Mouse (Mus musculus) ZHBTc4 (cell line): ENCODE measurements at regions not wholly inside any gene's neighbourhood (a gene's known extent, or its start where the extent isn't known, plus 50 kb on each side); places are given as distances from the start of the nearest gene placed in this dataset.

ENCODE experiments used
- DNase-seq: peaks from one replicate; pipeline ENCODE4 v3.0.0-alpha.2; 2011; ENCODE audit warnings: low read depth, low spot score

- DNase-seq = peak; percentile 15
Measured at GRCm38 (mm10) chr1:78876156-78876555, 59.6 kb downstream of the Kcne4 start.

DNA sequence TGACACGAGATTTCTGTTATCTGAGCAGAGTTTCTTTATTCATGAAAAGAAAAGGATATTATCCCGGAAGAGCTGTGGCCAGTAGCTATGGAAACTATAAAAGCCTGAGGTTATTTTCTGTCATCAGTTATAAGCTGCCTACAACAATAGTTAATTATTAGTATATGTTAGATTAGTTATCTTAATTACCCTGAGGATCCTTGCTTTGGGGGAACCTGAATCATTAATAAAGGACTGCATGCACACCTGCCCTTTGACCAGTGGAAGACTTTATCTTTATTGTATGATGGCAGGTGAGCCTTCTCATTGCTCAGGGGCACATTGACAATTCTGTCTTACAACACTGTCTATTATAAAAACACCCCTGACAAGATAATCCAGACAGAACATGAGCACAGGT, 62.7 kb downstream of the Kcne4 start:
- DNase-seq = no peak

DNA sequence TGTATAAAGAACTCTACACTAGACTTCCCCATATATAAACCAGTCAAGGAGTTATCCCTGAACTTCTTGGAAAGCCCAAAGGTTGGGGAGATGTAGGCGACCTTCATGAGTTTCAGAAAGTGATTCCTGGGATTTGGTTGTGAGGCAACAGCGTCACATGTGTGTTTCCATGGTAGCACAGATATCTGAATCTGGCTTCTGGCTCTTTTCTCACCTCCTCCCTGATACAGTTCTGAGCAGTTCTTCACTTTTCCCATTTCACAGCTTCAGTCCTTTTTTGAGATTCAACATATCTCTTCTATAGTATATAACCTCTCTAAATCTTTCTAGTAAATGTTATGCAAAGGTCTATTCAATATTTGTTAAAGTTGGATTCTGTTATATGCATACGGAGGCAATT, 65.9 kb downstream of the Kcne4 start:
- DNase-seq = no peak

GRCm38 (mm10) chr1:78889241-78889640, 72.7 kb downstream of the Kcne4 start:
- no peak for DNase-seq

GRCm38 (mm10) chr1:78891344-78891743, 74.8 kb downstream of the Kcne4 start:
- DNase-seq = no peak

DNA sequence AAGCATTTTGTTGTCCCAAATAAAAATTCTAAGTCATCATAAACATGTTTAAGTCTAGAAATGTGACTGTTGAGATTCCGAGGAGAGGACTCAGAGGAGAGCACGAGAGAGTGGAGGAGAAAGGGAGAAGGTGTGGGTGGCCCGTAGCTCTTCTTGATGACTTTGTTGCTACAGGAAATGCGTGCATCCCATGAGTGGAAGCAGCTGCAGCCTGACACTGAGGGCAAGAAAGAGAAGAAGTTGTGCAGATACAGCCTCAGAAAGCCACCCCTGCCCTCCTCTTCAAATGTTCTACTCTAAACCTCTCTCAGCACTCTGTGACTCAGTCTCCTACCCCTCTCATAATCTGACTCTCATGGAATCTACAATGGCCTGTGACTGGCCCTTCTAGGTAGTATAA, 77.7 kb downstream of the Kcne4 start:
- DNase-seq = no peak

DNA sequence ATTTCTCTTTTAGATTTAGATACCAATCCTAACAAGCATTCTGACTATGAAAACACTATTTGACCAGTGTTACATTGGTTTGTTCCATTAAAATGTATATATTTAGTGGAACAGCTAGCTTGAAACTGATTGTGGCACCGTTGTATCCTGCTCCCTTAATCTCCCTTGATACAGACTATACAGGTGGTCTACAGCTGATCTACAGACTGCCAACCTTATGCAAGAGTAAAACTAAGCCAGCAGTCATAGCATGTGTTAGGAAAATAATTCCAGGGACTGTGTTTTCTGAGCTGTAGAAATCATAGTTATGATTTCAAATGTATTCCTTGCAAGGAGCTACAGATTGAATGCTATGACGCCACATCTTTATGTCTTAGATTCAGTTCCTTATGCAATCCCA, 78.6 kb downstream of the Kcne4 start:
- no peak for DNase-seq

DNA sequence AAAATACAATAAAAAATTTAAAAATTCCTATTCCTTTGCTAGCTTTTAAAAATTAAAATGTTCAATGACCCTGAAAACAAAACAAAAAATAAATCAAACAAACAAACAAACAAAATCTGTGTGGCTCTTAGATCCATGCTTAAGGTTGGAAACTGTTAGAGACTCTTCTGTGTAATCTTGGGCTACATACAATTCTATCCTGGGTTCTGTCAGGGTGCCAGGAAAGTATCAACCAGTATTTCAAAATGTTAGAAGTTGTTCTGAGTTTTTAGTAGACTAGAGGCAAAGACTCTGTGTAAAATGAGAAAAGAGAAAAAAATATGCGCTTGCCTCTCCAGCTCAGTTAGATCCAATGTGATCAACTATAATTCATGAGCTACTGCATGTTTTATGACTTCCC, 91.0 kb downstream of the Kcne4 start:
- DNase-seq = no peak

- no peak for DNase-seq
Measured at GRCm38 (mm10) chr1:78907991-78908390, 91.4 kb downstream of the Kcne4 start.

- DNase-seq = no peak
Measured at GRCm38 (mm10) chr1:78913791-78914190, 97.2 kb downstream of the Kcne4 start.

DNA sequence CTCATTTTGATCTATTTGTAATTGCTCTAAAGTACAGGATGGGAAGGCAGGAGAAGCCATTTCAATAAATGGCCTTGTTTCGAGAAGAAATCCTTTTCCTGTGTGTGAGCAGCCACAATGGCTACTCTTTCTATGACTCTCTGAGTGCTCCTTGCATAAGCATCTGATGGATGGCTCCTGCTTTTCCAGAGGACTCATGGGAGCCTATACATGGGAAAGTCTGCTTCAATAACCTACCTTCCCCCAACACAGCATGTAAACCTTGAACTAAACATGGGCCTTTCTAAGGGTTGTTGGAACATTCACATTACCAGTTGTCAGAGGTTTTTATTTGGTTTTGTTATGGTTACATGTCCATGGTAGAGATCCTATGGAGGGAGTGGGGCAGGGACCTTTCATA, 103.3 kb downstream of the Kcne4 start:
- no peak for DNase-seq

- no peak for DNase-seq
Measured at GRCm38 (mm10) chr1:78929975-78930374, 113.4 kb downstream of the Kcne4 start.

DNA sequence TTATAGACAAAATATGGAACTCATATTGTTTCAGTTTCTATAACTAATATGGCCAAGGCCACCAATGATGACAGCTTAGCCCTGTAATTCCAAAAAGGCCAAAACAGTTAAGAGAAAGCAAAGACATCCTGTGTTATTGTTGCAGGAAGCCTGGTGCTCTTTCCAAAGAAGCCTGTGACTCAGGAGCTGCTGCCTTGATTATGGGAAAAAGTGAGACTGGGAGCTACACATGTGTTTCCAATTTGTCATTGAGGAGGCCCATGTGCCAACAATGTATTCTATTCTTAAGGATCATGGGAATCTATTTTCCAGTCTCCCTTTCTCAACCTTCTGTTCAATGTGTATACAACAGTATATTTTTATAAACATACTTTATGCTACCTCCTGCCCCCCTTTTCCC, 123.3 kb downstream of the Kcne4 start:
- no peak for DNase-seq

DNA sequence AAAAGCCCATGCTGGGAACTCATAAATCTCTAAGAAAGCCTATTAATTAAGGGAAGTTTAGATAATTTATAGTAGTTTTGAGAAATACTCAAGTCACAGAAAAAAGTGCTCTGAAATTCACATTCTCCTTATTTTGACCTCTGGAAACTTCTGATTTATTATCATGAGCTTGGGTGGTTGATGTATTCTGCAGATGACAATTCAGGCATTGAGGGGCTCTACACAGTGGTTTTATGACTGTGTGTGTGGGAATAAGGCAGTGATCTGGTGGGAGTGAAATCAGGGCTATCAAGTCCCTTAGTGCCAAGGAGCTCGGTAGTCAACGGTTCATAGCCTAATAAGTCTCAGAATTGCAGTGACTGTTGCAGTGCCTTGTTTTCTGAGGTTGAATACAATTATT, 129.0 kb downstream of the Kcne4 start:
- DNase-seq = no peak

DNA sequence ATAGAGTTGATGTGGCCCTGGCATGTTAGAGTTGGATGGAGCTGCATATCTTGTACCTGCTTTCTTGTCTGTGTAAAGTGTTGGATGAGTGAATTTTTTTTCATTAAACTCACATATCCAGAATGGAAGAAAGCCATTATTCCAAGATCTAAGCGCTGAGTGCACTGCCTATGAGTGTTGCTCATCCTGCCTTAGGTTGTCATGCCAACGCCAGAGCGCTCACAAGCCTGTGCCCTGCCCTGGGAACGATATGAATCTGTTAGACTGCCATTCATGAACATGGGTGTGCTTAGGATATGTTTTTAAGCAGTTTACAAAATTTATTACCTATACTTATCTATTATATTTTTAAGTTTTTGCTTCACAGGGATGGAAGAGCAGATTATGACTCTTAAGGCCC, 163.5 kb downstream of the Kcne4 start:
- DNase-seq = no peak
